Mouse (Mus musculus): ENCODE results near the gene Mthfd1l.

GRCm38 (mm10) chr10:4061071-4061987, 88.4 kb downstream of the Mthfd1l start:
- TF ChIP-seq CTCF (IDR thresholded peaks at IDR 0.05; ENCODE audit: extremely low read depth, insufficient read depth, insufficient read length, insufficient replicate concordance), result no peak
- TF ChIP-seq POLR2A (IDR thresholded peaks at IDR 0.05; ENCODE audit: low read depth, low read length), result no peak
